Mouse (Mus musculus): ENCODE results near the gene Tesmin. TPM values are rescaled to one million over a fixed set of nuclear protein-coding genes. Genes with fewer than 3 reads are reported as not detected.

The Tesmin gene
- polyA plus RNA-seq, 1 experiment from 2014 or later, result 0.10 TPM

DNA sequence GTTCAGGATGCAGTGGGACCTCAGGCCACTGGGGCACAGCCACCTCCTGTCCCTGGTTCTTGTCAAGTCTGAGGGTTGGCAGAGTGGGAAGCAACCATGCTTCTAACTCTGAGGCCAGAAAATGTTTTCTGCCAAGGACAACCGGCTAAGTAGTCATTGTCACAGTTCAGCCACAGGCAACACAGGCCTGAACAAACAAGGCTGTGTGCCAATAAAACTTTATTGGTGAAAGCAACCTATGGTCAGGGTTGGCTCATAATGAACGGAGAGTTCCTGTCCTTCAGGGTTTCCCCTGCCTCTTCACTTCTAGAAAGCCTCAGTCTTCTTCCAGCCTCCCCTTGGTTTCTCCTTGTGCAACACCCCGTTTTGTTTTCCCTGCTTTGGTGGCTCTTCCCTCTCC lies 47.2 kb downstream of the Tesmin start:
- ATAC-seq (ENCODE audit: insufficient number of reproducible peaks, insufficient read depth, low FRiP score, low read depth), result no peak
- no peaks in the 10 kb centered on the region for H3K36me3 ChIP-seq (ENCODE audit: control insufficient read depth, insufficient read depth, low read length)
- no peak overlapping the region for H3K9ac ChIP-seq (replicated peaks; ENCODE audit: low read depth, low read length)
- WGBS, result 83% methylated on average over 3 of the region's 3 CpGs
- H3K4me1 ChIP-seq (ENCODE audit: control insufficient read depth, insufficient read depth, low read length), result no peaks in the 10 kb centered on the region
- H3K4me3 ChIP-seq (ENCODE audit: low read depth, low read length), result no peak overlapping the region
- no peak overlapping the region for H3K27ac ChIP-seq (ENCODE audit: low read length)
- no peak overlapping the region for H3K4me2 ChIP-seq (replicated peaks; ENCODE audit: low read depth, low read length)
- no peaks in the 10 kb centered on the region for H3K27me3 ChIP-seq (ENCODE audit: control insufficient read depth, insufficient read depth, low read length)
- no peaks in the 10 kb centered on the region for H3K9me3 ChIP-seq (ENCODE audit: control insufficient read depth, low read depth, low read length)

DNA sequence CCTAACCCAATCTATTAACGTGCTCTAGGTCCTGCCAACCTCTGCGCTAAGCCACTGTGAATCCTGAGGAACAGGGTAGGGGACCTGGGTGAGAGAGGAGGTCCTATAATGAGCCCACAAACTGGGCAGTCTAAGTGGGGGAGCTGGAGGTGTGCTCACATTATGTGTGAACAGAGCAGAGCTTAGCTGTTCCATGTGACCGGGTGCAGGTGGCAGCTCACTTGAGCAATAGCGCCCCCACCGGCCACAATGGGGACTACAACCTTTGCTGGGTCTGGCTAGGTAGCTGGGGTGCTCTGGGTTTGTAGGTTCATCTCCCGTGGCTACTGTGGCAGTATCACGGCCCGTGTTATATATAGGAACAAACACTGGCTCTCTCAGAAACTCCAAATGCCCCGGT lies 48.2 kb downstream of the Tesmin start:
- no peaks in the 10 kb centered on the region for H3K4me1 ChIP-seq (ENCODE audit: control insufficient read depth, insufficient read depth, low read length)
- H3K9me3 ChIP-seq (ENCODE audit: control insufficient read depth, low read depth, low read length), result no peaks in the 10 kb centered on the region
- no peak overlapping the region for H3K27ac ChIP-seq (ENCODE audit: low read length)
- ATAC-seq (ENCODE audit: insufficient number of reproducible peaks, insufficient read depth, low FRiP score, low read depth), result no peak
- 58% methylated on average over 9 of the region's 9 CpGs for WGBS
- no peaks in the 10 kb centered on the region for H3K27me3 ChIP-seq (ENCODE audit: control insufficient read depth, insufficient read depth, low read length)
- no peaks in the 10 kb centered on the region for H3K36me3 ChIP-seq (ENCODE audit: control insufficient read depth, insufficient read depth, low read length)
- H3K4me2 ChIP-seq (replicated peaks; ENCODE audit: low read depth, low read length), result no peak overlapping the region
- H3K4me3 ChIP-seq (ENCODE audit: low read depth, low read length), result no peak overlapping the region
- no peak overlapping the region for H3K9ac ChIP-seq (replicated peaks; ENCODE audit: low read depth, low read length)

DNA sequence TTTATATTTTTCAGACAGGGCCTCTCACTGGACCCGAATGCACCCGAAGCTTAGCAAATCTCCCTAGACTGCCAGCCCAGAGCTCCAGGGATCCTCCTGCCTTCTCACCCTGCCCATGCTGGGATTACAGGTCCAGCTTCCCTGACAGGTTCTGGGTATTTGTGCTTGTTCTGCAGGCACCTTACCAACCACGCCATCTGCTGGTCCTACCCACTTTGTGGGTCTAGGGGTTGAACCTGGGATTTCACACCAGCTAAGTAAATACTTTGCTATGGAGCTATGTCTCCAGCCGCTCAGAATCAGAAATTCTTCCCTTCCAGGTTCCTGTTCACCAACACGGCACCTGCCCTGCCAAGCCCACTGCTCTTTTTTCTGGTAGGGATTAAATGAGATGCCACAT lies 49.3 kb downstream of the Tesmin start:
- Histone ChIP-seq H3K27me3 (ENCODE audit: control insufficient read depth, insufficient read depth, low read length) (no peaks in the 10 kb centered on the region), H3K4me2 (replicated peaks; ENCODE audit: low read depth, low read length) (no peak overlapping the region), H3K4me1 (ENCODE audit: control insufficient read depth, insufficient read depth, low read length) (no peaks in the 10 kb centered on the region), H3K9ac (replicated peaks; ENCODE audit: low read depth, low read length) (no peak overlapping the region), H3K36me3 (ENCODE audit: control insufficient read depth, insufficient read depth, low read length) (no peaks in the 10 kb centered on the region), H3K27ac (ENCODE audit: low read length) (no peak overlapping the region), H3K9me3 (ENCODE audit: control insufficient read depth, low read depth, low read length) (no peaks in the 10 kb centered on the region), H3K4me3 (ENCODE audit: low read depth, low read length) (no peak overlapping the region)
- 66% methylated on average over 5 of the region's 5 CpGs for WGBS
- ATAC-seq (ENCODE audit: insufficient number of reproducible peaks, insufficient read depth, low FRiP score, low read depth), result no peak

DNA sequence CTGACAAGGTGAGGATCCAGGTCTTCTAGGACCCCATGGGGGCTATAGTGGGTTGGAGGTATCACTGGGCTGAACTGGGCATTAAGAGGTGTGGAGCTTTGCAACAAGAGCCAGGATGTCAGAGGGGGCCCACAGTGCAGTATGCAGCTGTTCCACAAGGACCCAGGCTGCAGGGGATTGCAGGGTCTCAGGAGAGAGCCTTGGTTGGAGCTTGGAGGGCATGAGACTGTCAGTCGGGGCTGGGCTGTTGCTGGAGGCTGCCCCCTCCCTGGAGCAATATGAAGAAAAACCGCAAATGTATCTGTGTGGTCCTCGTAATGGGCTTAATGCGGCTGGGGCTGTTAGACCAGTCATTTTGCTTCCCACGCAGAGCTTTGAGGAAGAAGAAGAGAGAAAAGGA lies 52.0 kb downstream of the Tesmin start:
- no peak for ATAC-seq (ENCODE audit: insufficient number of reproducible peaks, insufficient read depth, low FRiP score, low read depth)
- no peaks in the 10 kb centered on the region for H3K27me3 ChIP-seq (ENCODE audit: control insufficient read depth, insufficient read depth, low read length)
- no peaks in the 10 kb centered on the region for H3K4me1 ChIP-seq (ENCODE audit: control insufficient read depth, insufficient read depth, low read length)
- H3K4me3 ChIP-seq (ENCODE audit: low read depth, low read length), result no peak overlapping the region
- H3K9me3 ChIP-seq (ENCODE audit: control insufficient read depth, low read depth, low read length), result no peaks in the 10 kb centered on the region
- no peak overlapping the region for H3K27ac ChIP-seq (ENCODE audit: low read length)
- H3K4me2 ChIP-seq (replicated peaks; ENCODE audit: low read depth, low read length), result no peak overlapping the region
- WGBS, result 71% methylated on average over 5 of the region's 5 CpGs
- H3K9ac ChIP-seq (replicated peaks; ENCODE audit: low read depth, low read length), result no peak overlapping the region
- no peaks in the 10 kb centered on the region for H3K36me3 ChIP-seq (ENCODE audit: control insufficient read depth, insufficient read depth, low read length)

DNA sequence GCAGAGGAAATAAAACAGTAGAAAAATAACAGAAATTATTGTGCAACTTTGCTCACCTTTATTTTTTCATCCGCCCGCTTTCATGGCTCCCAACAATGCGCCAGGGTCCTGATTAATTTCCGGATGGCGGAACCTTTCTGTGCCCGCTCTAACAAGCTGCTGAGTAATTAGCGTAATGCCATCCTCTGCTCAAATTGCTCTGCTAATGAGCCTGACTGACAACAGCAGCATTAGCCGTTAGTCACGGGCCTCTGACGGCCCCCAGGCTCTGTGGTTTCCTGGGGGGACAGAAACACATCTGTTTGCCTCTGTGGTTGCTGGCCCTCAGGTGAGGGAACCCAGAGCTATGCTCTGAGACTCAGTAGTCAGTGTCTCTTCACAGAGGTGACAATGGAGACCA lies 52.4 kb downstream of the Tesmin start:
- no peaks in the 10 kb centered on the region for H3K9me3 ChIP-seq (ENCODE audit: control insufficient read depth, low read depth, low read length)
- no peak overlapping the region for H3K4me2 ChIP-seq (replicated peaks; ENCODE audit: low read depth, low read length)
- no peaks in the 10 kb centered on the region for H3K4me1 ChIP-seq (ENCODE audit: control insufficient read depth, insufficient read depth, low read length)
- no peak overlapping the region for H3K27ac ChIP-seq (ENCODE audit: low read length)
- H3K9ac ChIP-seq (replicated peaks; ENCODE audit: low read depth, low read length), result no peak overlapping the region
- H3K36me3 ChIP-seq (ENCODE audit: control insufficient read depth, insufficient read depth, low read length), result no peaks in the 10 kb centered on the region
- no peak overlapping the region for H3K4me3 ChIP-seq (ENCODE audit: low read depth, low read length)
- ATAC-seq (ENCODE audit: insufficient number of reproducible peaks, insufficient read depth, low FRiP score, low read depth), result no peak
- WGBS, result 65% methylated on average over 10 of the region's 10 CpGs
- H3K27me3 ChIP-seq (ENCODE audit: control insufficient read depth, insufficient read depth, low read length), result no peaks in the 10 kb centered on the region

DNA sequence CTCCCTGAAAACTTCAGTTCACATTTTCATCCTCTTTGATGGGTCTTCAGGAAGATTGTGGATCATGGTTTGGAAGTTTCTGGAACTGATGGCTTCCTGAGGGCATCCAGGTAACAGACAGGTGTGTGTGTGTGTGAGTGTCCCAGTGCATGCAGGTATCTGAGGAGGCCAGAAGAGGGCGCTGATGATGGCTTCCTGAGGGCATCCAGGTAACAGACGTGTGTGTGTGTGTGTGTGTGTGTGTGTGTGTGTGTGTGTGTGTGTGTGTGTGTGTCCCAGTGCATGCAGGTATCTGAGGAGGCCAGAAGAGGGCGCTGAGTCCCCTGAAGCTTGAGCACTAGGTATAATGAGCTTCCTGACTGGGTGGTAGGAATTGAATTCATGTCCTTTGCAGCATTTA lies 58.7 kb downstream of the Tesmin start:
- Histone ChIP-seq H3K9me3 (ENCODE audit: control insufficient read depth, low read depth, low read length) (no peaks in the 10 kb centered on the region), H3K27ac (ENCODE audit: low read length) (no peak overlapping the region), H3K4me2 (replicated peaks; ENCODE audit: low read depth, low read length) (no peak overlapping the region), H3K27me3 (ENCODE audit: control insufficient read depth, insufficient read depth, low read length) (no peaks in the 10 kb centered on the region), H3K36me3 (ENCODE audit: control insufficient read depth, insufficient read depth, low read length) (no peaks in the 10 kb centered on the region), H3K4me3 (ENCODE audit: low read depth, low read length) (no peak overlapping the region), H3K4me1 (ENCODE audit: control insufficient read depth, insufficient read depth, low read length) (no peaks in the 10 kb centered on the region), H3K9ac (replicated peaks; ENCODE audit: low read depth, low read length) (no peak overlapping the region)
- ATAC-seq (ENCODE audit: insufficient number of reproducible peaks, insufficient read depth, low FRiP score, low read depth), result no peak
- WGBS, result 60% methylated on average over 3 of the region's 3 CpGs

DNA sequence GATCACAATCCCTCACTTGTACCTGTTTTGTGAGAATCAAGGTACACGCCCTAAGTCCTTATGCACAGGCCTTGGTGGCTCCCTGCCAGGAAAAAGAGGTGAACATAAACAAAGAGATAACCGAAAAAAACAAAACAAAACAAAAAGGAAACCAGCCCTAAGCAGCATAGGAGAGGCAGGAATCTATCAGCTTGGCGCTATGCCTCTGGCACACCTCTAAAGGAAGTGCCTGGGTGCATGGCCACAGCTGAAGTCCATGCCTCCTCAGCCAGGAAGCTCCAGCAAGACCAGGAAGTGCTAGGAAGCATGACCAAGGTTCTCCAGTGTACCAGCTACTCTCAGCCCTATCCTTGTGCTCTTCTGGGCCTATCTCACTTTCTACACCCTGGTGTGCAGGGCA lies 60.6 kb downstream of the Tesmin start:
- WGBS, result 70% methylated on average over 3 of the region's 3 CpGs
- H3K9me3 ChIP-seq (ENCODE audit: control insufficient read depth, low read depth, low read length), result no peaks in the 10 kb centered on the region
- H3K27me3 ChIP-seq (ENCODE audit: control insufficient read depth, insufficient read depth, low read length), result no peaks in the 10 kb centered on the region
- no peak for ATAC-seq (ENCODE audit: insufficient number of reproducible peaks, insufficient read depth, low FRiP score, low read depth)
- H3K27ac ChIP-seq (ENCODE audit: low read length), result no peak overlapping the region
- H3K4me2 ChIP-seq (replicated peaks; ENCODE audit: low read depth, low read length), result no peak overlapping the region
- H3K36me3 ChIP-seq (ENCODE audit: control insufficient read depth, insufficient read depth, low read length), result peaks cover under 1% of the 10 kb centered on the region; the same call in 1 of the 2 replicates
- no peak overlapping the region for H3K9ac ChIP-seq (replicated peaks; ENCODE audit: low read depth, low read length)
- H3K4me1 ChIP-seq (ENCODE audit: control insufficient read depth, insufficient read depth, low read length), result no peaks in the 10 kb centered on the region
- H3K4me3 ChIP-seq (ENCODE audit: low read depth, low read length), result no peak overlapping the region

DNA sequence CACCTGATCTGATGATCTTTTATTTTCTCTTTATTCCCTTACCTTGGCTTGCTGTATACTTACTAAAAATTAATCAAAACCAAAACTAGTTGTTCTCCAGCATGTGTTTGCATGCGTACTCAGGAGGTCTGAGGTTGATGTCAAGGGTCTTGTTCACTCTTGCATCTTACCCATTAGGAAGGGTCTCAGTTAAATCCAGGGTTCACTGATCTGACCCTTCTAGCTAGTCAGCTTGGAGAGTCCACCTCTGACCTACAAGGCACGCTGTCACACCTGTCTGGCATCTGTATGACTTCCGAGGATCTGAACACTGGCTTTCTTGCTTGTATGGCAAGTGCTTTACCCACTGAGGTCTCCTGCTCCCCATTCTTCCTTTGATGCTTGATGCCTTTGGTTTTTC lies 62.1 kb downstream of the Tesmin start:
- Histone ChIP-seq H3K9ac (replicated peaks; ENCODE audit: low read depth, low read length) (no peak overlapping the region), H3K4me3 (ENCODE audit: low read depth, low read length) (no peak overlapping the region), H3K9me3 (ENCODE audit: control insufficient read depth, low read depth, low read length) (no peaks in the 10 kb centered on the region), H3K27ac (ENCODE audit: low read length) (no peak overlapping the region), H3K27me3 (ENCODE audit: control insufficient read depth, insufficient read depth, low read length) (no peaks in the 10 kb centered on the region), H3K36me3 (ENCODE audit: control insufficient read depth, insufficient read depth, low read length) (peaks cover 15% of the 10 kb centered on the region; the same call in 1 of the 2 replicates), H3K4me1 (ENCODE audit: control insufficient read depth, insufficient read depth, low read length) (no peaks in the 10 kb centered on the region), H3K4me2 (replicated peaks; ENCODE audit: low read depth, low read length) (no peak overlapping the region)
- 88% methylated on average over 3 of the region's 3 CpGs for WGBS
- no peak for ATAC-seq (ENCODE audit: insufficient number of reproducible peaks, insufficient read depth, low FRiP score, low read depth)

DNA sequence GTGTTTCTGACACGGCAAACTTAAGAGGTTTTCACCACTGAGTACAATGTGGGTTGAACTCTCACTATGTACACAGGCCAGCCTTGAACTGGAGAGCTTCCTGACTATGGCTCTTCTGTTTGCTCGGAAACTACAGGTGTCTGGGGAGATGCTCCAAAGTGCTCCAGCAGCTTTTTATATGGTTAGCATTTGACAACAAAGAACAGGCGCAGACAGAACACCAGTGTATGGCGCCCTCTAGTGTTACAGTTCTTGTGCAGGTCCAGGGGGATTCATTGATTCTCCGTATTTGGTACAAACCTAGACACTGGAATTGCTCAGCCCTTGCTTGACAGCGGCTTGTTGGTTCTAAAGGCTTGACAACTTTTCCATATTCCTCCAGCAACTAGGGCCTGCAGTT lies 62.5 kb downstream of the Tesmin start:
- 20% methylated on average over 6 of the region's 6 CpGs for WGBS
- Histone ChIP-seq H3K9ac (replicated peaks; ENCODE audit: low read depth, low read length) (no peak overlapping the region), H3K4me3 (ENCODE audit: low read depth, low read length) (no peak overlapping the region), H3K9me3 (ENCODE audit: control insufficient read depth, low read depth, low read length) (no peaks in the 10 kb centered on the region), H3K27ac (ENCODE audit: low read length) (no peak overlapping the region), H3K4me2 (replicated peaks; ENCODE audit: low read depth, low read length) (no peak overlapping the region), H3K36me3 (ENCODE audit: control insufficient read depth, insufficient read depth, low read length) (peaks cover 20% of the 10 kb centered on the region; the same call in 1 of the 2 replicates), H3K27me3 (ENCODE audit: control insufficient read depth, insufficient read depth, low read length) (no peaks in the 10 kb centered on the region), H3K4me1 (ENCODE audit: control insufficient read depth, insufficient read depth, low read length) (no peaks in the 10 kb centered on the region)
- ATAC-seq (ENCODE audit: insufficient number of reproducible peaks, insufficient read depth, low FRiP score, low read depth), result peak; percentile 33; the same call in 1 of the 2 replicates
